Mouse (Mus musculus) small intestine, adult 2 months (tissue): Measurements from ENCODE around the gene Pfn1. TPM values are rescaled to one million over a fixed set of nuclear protein-coding genes. Genes with fewer than 3 reads are reported as not detected.

ENCODE experiments used
- H3K27ac ChIP-seq: fragments of 200-500 bp; 2 replicates; pipeline ENCODE4 v1.5.1; 2012; ENCODE audit warnings: low read depth, low read length, control low read depth, inconsistent platforms; ENCODE audit not compliant: insufficient read depth
- H3K27me3 ChIP-seq: fragments of 200-500 bp; 2 replicates; pipeline ENCODE4 v1.6.1; 2012; ENCODE audit warnings: mild to moderate bottlenecking, moderate library complexity, low read length, inconsistent platforms; ENCODE audit not compliant: control insufficient read depth, insufficient read depth
- H3K36me3 ChIP-seq: fragments of 200-500 bp; 2 replicates; pipeline ENCODE4 v1.6.1; 2012; ENCODE audit warnings: mild to moderate bottlenecking, low read length, control low read depth, inconsistent platforms; ENCODE audit not compliant: control insufficient read depth, insufficient read depth
- H3K4me1 ChIP-seq: fragments of 200-500 bp; 2 replicates; pipeline ENCODE4 v1.6.1; 2012; ENCODE audit warnings: low read length, inconsistent platforms, mixed read lengths; ENCODE audit not compliant: control insufficient read depth, insufficient read depth, insufficient read length
- H3K4me3 ChIP-seq: fragments of 200-500 bp; 2 replicates; pipeline ENCODE4 v1.5.1; 2012; ENCODE audit warnings: low read depth, mild to moderate bottlenecking, control low read depth, inconsistent platforms, low read length, moderate library complexity
- CTCF ChIP-seq: fragments of 200-500 bp; IDR thresholded peaks from 2 replicates; pipeline ENCODE4 v1.5.1; 2012; ENCODE audit warnings: low read depth, mild to moderate bottlenecking, control low read depth, inconsistent platforms, low read length, moderate library complexity, mixed read lengths; ENCODE audit not compliant: insufficient replicate concordance, insufficient read length; ENCODE audit errors: extremely low read depth
- POLR2A ChIP-seq: fragments of 200-500 bp; IDR thresholded peaks from 2 replicates; pipeline ENCODE4 v1.6.1; 2012; ENCODE audit warnings: low read depth, mild to moderate bottlenecking, control low read depth, inconsistent platforms, low read length, moderate library complexity
- WGBS: fragments of 180-500 bp; shearing (Covaris S2); methylation state at CpG from one replicate; pipeline ENCODE4 v1.1.7; 2018; 5-methylcytosine and 5-hydroxymethylcytosine counted together
- polyA plus RNA-seq: library from polyadenylated mRNA; depleted of rRNA; stranded (reverse); fragments of >200 nt; gene quantifications from 2 replicates; pipeline ENCODE4 v1.2.3, GENCODE M21; 2012; rRNA removed

Pfn1 gene
- polyA plus RNA-seq, 1 experiment: 5,668 TPM

DNA sequence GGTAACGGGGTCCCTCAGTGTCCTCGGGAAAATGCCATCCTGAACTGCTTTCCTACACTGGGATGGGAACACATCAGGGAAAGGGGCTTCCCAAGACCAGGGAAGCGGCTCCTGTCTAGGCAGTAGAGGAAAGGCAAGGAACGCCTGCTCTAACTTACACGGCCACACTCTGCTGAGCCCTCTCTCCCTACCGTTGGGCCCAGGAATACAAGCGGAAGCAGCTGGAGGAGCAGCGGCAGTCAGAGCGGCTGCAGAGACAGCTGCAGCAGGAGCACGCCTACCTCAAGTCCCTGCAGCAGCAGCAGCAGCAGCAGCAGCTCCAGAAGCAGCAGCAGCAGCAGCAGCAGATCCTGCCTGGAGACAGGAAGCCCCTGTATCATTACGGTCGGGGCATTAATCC lies 47.7 kb downstream of the Pfn1 start:
- H3K4me1 ChIP-seq: peaks cover 5% of the 10 kb centered on the region
- no peak for TF ChIP-seq POLR2A
- no peak for TF ChIP-seq CTCF
- H3K36me3 ChIP-seq: peaks cover 65% of the 10 kb centered on the region
- no peaks in the 10 kb centered on the region for H3K27me3 ChIP-seq
- H3K4me3 ChIP-seq: no peak overlapping the region
- no peak overlapping the region for H3K27ac ChIP-seq
- 90% methylated on average over 12 of the region's 12 CpGs for WGBS

DNA sequence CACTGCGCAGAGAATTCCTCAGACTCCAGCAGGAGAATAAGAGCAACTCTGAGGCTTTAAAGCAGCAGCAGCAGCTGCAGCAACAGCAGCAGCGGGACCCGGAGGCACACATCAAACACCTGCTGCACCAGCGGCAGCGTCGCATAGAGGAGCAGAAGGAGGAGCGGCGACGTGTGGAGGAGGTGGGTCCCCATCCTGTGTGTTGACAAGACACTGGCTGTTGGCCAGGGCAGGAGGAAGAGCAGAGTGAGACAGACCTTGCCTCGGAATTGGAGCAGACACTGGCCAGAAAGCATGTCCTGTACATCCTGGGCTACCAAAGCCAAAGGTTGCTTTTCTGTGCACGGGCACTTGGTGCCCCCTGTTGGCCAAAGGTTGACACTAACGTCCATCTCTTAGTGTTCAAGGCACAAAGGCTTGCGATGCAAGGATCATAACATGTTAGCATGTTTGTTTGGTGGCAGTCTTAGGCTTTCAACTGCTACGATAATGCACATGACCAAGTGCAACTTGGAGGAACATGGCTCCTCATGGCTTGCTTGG lies 49.3 kb downstream of the Pfn1 start:
- H3K4me1 ChIP-seq: peaks cover 5% of the 10 kb centered on the region
- H3K36me3 ChIP-seq: peaks cover 53% of the 10 kb centered on the region
- H3K27me3 ChIP-seq: no peaks in the 10 kb centered on the region
- WGBS: 61% methylated on average over 14 of the region's 14 CpGs
- H3K4me3 ChIP-seq: no peak overlapping the region
- no peak for TF ChIP-seq POLR2A
- TF ChIP-seq CTCF: peak; percentile 85; the same call in 1 of the 2 replicates
- no peak overlapping the region for H3K27ac ChIP-seq

Other genes starting within 250 kb of the Pfn1 start
- 7.5 and 12.2 TPM in 2 replicates for gene Pelp1, start 244.6 kb downstream of the Pfn1 start, polyA plus RNA-seq
- 15.3 and 23.2 TPM in 2 replicates for gene Arrb2, start 222.0 kb downstream of the Pfn1 start, polyA plus RNA-seq
- gene Med11, start 202.7 kb downstream of the Pfn1 start, polyA plus RNA-seq: 16.4 and 24.1 TPM in 2 replicates
- gene Zmynd15, start 195.2 kb downstream of the Pfn1 start, polyA plus RNA-seq: 2.5 and 7.1 TPM in 2 replicates
- 28.1 and 48.0 TPM in 2 replicates for gene Cxcl16, start 194.7 kb downstream of the Pfn1 start, polyA plus RNA-seq
- gene Tm4sf5, start 149.4 kb downstream of the Pfn1 start, polyA plus RNA-seq: 331 and 587 TPM in 2 replicates
- gene Vmo1, start 140.0 kb downstream of the Pfn1 start, polyA plus RNA-seq: not detected in 2 replicates
- gene Gltpd2, start 135.4 kb downstream of the Pfn1 start, polyA plus RNA-seq: 4.3 and 8.4 TPM in 2 replicates
- 146 and 264 TPM in 2 replicates for gene Psmb6, start 129.3 kb downstream of the Pfn1 start, polyA plus RNA-seq
- gene Gm40193, start 121.7 kb downstream of the Pfn1 start, polyA plus RNA-seq: not detected in 2 replicates
- gene Pld2, start 114.6 kb downstream of the Pfn1 start, polyA plus RNA-seq: 11.0 and 24.9 TPM in 2 replicates
- gene Mink1, start 91.8 kb downstream of the Pfn1 start, polyA plus RNA-seq: 43.6 and 82.0 TPM in 2 replicates
- not detected in 2 replicates for gene 4930544D05Rik, start 38.8 kb downstream of the Pfn1 start, polyA plus RNA-seq
- 0.06 TPM in 1 of 2 replicates, not detected in the other for gene Chrne, start 35.4 kb downstream of the Pfn1 start, polyA plus RNA-seq
- 0.04 and 0.22 TPM in 2 replicates for gene Gp1ba, start 15.5 kb downstream of the Pfn1 start, polyA plus RNA-seq
- 43.0 and 114 TPM in 2 replicates for gene Rnf167, start 7.4 kb downstream of the Pfn1 start, polyA plus RNA-seq
- gene Slc25a11, start 7.2 kb downstream of the Pfn1 start, polyA plus RNA-seq: 109 and 147 TPM in 2 replicates
- 3.3 and 12.7 TPM in 2 replicates for gene Eno3, start 2.6 kb upstream of the Pfn1 start, polyA plus RNA-seq
- 21.0 and 36.6 TPM in 2 replicates for gene Spag7, start 14.8 kb upstream of the Pfn1 start, polyA plus RNA-seq
- gene Camta2, start 33.5 kb upstream of the Pfn1 start, polyA plus RNA-seq: 27.7 and 66.7 TPM in 2 replicates
- 0.38 and 0.79 TPM in 2 replicates for gene Inca1, start 45.5 kb upstream of the Pfn1 start, polyA plus RNA-seq
- gene Kif1c, start 45.9 kb upstream of the Pfn1 start, polyA plus RNA-seq: 33.9 and 87.1 TPM in 2 replicates
- gene Zfp3, start 109.6 kb upstream of the Pfn1 start, polyA plus RNA-seq: 0.61 and 0.72 TPM in 2 replicates
- 0.70 and 0.94 TPM in 2 replicates for gene Scimp, start 157.9 kb upstream of the Pfn1 start, polyA plus RNA-seq
- gene Rabep1, start 190.1 kb upstream of the Pfn1 start, polyA plus RNA-seq: 1.1 and 1.7 TPM in 2 replicates